Mouse (Mus musculus): ENCODE data around the gene Abcc1.

- TF ChIP-seq CTCF (IDR thresholded peaks at IDR 0.05; ENCODE audit: extremely low read depth, insufficient read length, insufficient replicate concordance, low read depth, low read length) (no peak), POLR2A (IDR thresholded peaks at IDR 0.05; ENCODE audit: low read depth, low read length) (no peak)
Observed at GRCm38 (mm10) chr16:14449861-14450260, 88.5 kb downstream of the Abcc1 start.

All from small intestine, adult 2 months (tissue).